Mouse (Mus musculus): ENCODE measurements at regions not wholly inside any gene's neighbourhood (a gene's known extent, or its start where the extent isn't known, plus 50 kb on each side); places are given as distances from the start of the nearest gene placed in this dataset.

DNA sequence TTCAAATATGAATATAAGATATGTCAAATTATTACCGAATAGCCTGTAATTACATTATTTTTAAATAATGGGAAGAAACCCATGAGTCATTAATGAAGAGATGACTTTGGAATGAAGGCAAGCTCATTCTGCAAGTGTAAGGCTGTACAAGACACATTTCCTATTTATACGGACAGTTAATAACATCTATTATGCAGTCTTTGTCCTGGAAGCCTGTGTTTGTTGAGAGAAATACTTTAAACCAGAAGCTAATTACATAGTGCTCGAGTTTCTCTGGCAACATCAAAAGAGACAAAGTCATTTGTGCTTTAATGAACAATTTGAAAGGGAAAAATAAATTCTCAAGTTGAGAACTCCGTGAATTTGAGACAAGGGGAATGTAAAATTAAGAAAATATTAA lies 242.5 kb upstream of the BC052040 start:
- Histone ChIP-seq H3ac (ENCODE audit: control insufficient read depth, insufficient read length, low read depth) (no peak overlapping the region), H3K79me2 (ENCODE audit: control insufficient read depth, insufficient read depth) (no peaks in the 10 kb centered on the region), H3K36me3 (ENCODE audit: control insufficient read depth, insufficient read depth) (no peaks in the 10 kb centered on the region), H3K27me3 (ENCODE audit: control insufficient read depth, insufficient read depth, insufficient read length) (no peaks in the 10 kb centered on the region), H3K4me3 (ENCODE audit: insufficient read depth, poor library complexity, severe bottlenecking) (no peak overlapping the region), H3K79me3 (ENCODE audit: low read depth) (no peaks in the 10 kb centered on the region)
- TF ChIP-seq MAX (IDR thresholded peaks at IDR 0.05) (no peak), MYOD1 (IDR thresholded peaks at IDR 0.05; ENCODE audit: control insufficient read depth, insufficient read length, low read depth) (no peak), USF1 (IDR thresholded peaks at IDR 0.05; ENCODE audit: low read depth) (no peak), CTCF (IDR thresholded peaks at IDR 0.05; ENCODE audit: control insufficient read depth, insufficient read depth, insufficient read length) (no peak), FOSL1 (IDR thresholded peaks at IDR 0.05; ENCODE audit: insufficient read depth, low read length, poor library complexity, severe bottlenecking) (no peak), MYOG (IDR thresholded peaks at IDR 0.05; ENCODE audit: control insufficient read depth, extremely low read depth, insufficient read length) (no peak), CEBPB (IDR thresholded peaks at IDR 0.05; ENCODE audit: low read depth) (no peak)

DNA sequence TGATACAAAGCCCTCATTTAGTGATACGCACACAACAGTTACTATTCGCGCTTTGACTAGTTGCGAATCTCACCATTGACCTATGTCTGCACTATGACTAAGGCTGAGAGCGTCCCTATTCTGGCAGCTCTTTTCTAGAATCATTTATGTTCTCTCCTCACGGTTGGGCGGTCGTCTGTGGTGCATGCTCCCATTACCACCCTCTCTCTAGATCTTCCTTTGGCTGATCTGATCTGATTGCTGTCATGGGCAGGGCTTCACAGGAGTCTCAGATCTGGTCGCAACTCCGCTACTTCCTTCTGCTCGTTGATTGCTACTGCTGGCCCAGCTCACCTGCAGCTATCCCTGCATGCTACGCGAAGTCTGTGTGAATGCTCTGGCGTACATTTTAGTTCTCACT lies 239.2 kb upstream of the BC052040 start:
- Histone ChIP-seq H3K27me3 (ENCODE audit: control insufficient read depth, insufficient read depth, insufficient read length) (no peaks in the 10 kb centered on the region), H3K79me2 (ENCODE audit: control insufficient read depth, insufficient read depth) (no peaks in the 10 kb centered on the region), H3K4me3 (ENCODE audit: insufficient read depth, poor library complexity, severe bottlenecking) (no peak overlapping the region), H3K36me3 (ENCODE audit: control insufficient read depth, insufficient read depth) (no peaks in the 10 kb centered on the region), H3K79me3 (ENCODE audit: low read depth) (no peaks in the 10 kb centered on the region), H3ac (ENCODE audit: control insufficient read depth, insufficient read length, low read depth) (no peak overlapping the region)
- TF ChIP-seq CEBPB (IDR thresholded peaks at IDR 0.05; ENCODE audit: low read depth) (no peak), MYOG (IDR thresholded peaks at IDR 0.05; ENCODE audit: control insufficient read depth, extremely low read depth, insufficient read length) (no peak), FOSL1 (IDR thresholded peaks at IDR 0.05; ENCODE audit: insufficient read depth, low read length, poor library complexity, severe bottlenecking) (no peak), MYOD1 (IDR thresholded peaks at IDR 0.05; ENCODE audit: control insufficient read depth, insufficient read length, low read depth) (no peak)

DNA sequence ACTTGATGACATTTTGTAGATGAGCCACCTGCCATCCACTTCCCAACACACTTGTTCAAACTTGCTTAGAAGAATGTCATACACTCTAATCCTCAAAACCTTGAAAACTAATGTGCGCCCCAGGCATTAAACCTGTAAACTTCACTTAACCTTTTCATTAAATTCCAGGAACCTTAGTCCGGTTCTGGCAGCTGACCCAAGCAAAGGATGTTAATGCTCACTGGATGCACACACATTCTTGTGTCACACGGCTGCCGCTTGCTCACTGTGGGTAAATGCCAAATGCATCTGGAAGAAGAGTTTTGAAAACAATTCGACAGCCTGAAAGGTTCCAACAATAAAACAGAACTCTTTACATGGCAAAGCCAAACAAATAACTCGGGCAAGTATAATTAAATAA lies 235.0 kb upstream of the BC052040 start:
- no peak overlapping the region for H3K4me3 ChIP-seq (ENCODE audit: insufficient read depth, poor library complexity, severe bottlenecking)
- no peaks in the 10 kb centered on the region for H3K79me2 ChIP-seq (ENCODE audit: control insufficient read depth, insufficient read depth)
- TF ChIP-seq MYOG (IDR thresholded peaks at IDR 0.05; ENCODE audit: control insufficient read depth, extremely low read depth, insufficient read length) (no peak), CTCF (IDR thresholded peaks at IDR 0.05; ENCODE audit: control insufficient read depth, insufficient read depth, insufficient read length) (no peak), USF1 (IDR thresholded peaks at IDR 0.05; ENCODE audit: low read depth) (no peak), CEBPB (IDR thresholded peaks at IDR 0.05; ENCODE audit: low read depth) (no peak), MYOD1 (IDR thresholded peaks at IDR 0.05; ENCODE audit: control insufficient read depth, insufficient read length, low read depth) (no peak), MAX (IDR thresholded peaks at IDR 0.05) (no peak), FOSL1 (IDR thresholded peaks at IDR 0.05; ENCODE audit: insufficient read depth, low read length, poor library complexity, severe bottlenecking) (no peak)
- H3K27me3 ChIP-seq (ENCODE audit: control insufficient read depth, insufficient read depth, insufficient read length) = no peaks in the 10 kb centered on the region
- no peaks in the 10 kb centered on the region for H3K36me3 ChIP-seq (ENCODE audit: control insufficient read depth, insufficient read depth)
- no peaks in the 10 kb centered on the region for H3K79me3 ChIP-seq (ENCODE audit: low read depth)
- no peak overlapping the region for H3ac ChIP-seq (ENCODE audit: control insufficient read depth, insufficient read length, low read depth)

DNA sequence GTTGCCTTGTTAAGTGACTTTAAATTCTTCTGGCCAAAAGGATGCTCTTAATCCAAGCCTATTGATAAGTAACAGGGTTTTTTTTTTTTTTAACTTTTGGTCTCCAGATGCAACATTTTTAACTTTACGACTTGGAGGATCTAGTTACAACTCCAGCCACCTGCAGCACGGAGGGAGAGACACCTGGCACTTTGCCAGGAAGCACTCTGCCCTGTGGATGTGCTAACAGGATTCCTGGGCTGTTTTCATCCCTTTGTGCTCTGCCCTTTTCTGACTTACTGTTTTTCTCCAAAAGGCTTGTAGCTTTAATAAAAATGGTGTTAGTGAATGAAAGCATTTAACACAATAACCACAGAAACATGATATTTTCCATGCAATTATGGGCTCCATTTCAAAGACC lies 233.3 kb upstream of the BC052040 start:
- no peaks in the 10 kb centered on the region for H3K36me3 ChIP-seq (ENCODE audit: control insufficient read depth, insufficient read depth)
- H3ac ChIP-seq (ENCODE audit: control insufficient read depth, insufficient read length, low read depth) = no peak overlapping the region
- H3K79me2 ChIP-seq (ENCODE audit: control insufficient read depth, insufficient read depth) = no peaks in the 10 kb centered on the region
- no peak overlapping the region for H3K4me3 ChIP-seq (ENCODE audit: insufficient read depth, poor library complexity, severe bottlenecking)
- no peaks in the 10 kb centered on the region for H3K27me3 ChIP-seq (ENCODE audit: control insufficient read depth, insufficient read depth, insufficient read length)
- no peak for TF ChIP-seq FOSL1 (IDR thresholded peaks at IDR 0.05; ENCODE audit: insufficient read depth, low read length, poor library complexity, severe bottlenecking)
- H3K79me3 ChIP-seq (ENCODE audit: low read depth) = no peaks in the 10 kb centered on the region

DNA sequence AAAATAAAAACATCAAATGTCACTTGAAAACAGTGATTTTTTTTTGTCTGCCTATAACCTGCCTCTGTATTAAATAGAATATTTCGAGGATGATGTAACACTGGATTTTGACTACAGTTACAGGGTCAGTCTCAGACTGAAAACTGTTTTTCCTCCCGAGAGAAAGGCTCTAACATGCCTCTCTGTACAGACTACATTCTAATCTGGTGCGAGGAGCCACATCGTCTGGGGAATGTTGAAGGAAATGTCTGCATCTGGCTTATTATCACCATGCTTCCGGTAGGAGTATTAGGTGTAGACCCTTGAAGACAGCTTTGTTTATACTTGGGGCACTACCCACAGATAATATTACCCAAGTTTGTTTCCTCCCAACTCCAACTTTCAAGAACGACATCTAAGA lies 210.4 kb upstream of the BC052040 start:
- Histone ChIP-seq H3K4me3 (ENCODE audit: insufficient read depth, poor library complexity, severe bottlenecking) (no peak overlapping the region), H3K79me2 (ENCODE audit: control insufficient read depth, insufficient read depth) (no peaks in the 10 kb centered on the region), H3ac (ENCODE audit: control insufficient read depth, insufficient read length, low read depth) (no peak overlapping the region), H3K36me3 (ENCODE audit: control insufficient read depth, insufficient read depth) (no peaks in the 10 kb centered on the region), H3K27me3 (ENCODE audit: control insufficient read depth, insufficient read depth, insufficient read length) (no peaks in the 10 kb centered on the region), H3K79me3 (ENCODE audit: low read depth) (no peaks in the 10 kb centered on the region)
- no peak for TF ChIP-seq MYOD1 (IDR thresholded peaks at IDR 0.05; ENCODE audit: control insufficient read depth, insufficient read length, low read depth)
- TF ChIP-seq MAX (IDR thresholded peaks at IDR 0.05) = no peak
- no peak for TF ChIP-seq USF1 (IDR thresholded peaks at IDR 0.05; ENCODE audit: low read depth)
- no peak for TF ChIP-seq FOSL1 (IDR thresholded peaks at IDR 0.05; ENCODE audit: insufficient read depth, low read length, poor library complexity, severe bottlenecking)
- no peak for TF ChIP-seq CEBPB (IDR thresholded peaks at IDR 0.05; ENCODE audit: low read depth)
- no peak for TF ChIP-seq MYOG (IDR thresholded peaks at IDR 0.05; ENCODE audit: control insufficient read depth, extremely low read depth, insufficient read length)
- TF ChIP-seq CTCF (IDR thresholded peaks at IDR 0.05; ENCODE audit: control insufficient read depth, insufficient read depth, insufficient read length) = no peak

DNA sequence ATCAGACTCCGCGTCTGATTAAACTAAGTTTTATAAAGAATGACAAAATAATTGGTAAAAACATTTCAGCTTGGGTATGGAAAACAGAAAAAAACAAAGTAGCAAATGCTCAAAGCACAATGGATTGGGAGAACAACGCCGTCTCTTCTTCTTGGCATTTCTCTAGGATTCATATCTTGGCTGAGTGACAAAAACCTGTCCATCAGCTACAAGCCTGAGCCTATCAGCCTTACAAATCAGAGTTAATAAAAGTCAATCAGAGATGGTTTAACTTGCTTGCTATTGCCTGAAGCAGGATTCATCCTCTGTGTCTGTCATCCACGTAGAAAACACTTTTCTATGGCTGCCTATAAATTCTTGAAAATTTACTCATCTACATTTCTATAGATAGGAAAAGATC lies 206.2 kb upstream of the BC052040 start:
- no peaks in the 10 kb centered on the region for H3K27me3 ChIP-seq (ENCODE audit: control insufficient read depth, insufficient read depth, insufficient read length)
- no peak overlapping the region for H3ac ChIP-seq (ENCODE audit: control insufficient read depth, insufficient read length, low read depth)
- TF ChIP-seq MYOG (IDR thresholded peaks at IDR 0.05; ENCODE audit: control insufficient read depth, extremely low read depth, insufficient read length) (no peak), CEBPB (IDR thresholded peaks at IDR 0.05; ENCODE audit: low read depth) (no peak), CTCF (IDR thresholded peaks at IDR 0.05; ENCODE audit: control insufficient read depth, insufficient read depth, insufficient read length) (no peak), MAX (IDR thresholded peaks at IDR 0.05) (no peak), USF1 (IDR thresholded peaks at IDR 0.05; ENCODE audit: low read depth) (no peak), FOSL1 (IDR thresholded peaks at IDR 0.05; ENCODE audit: insufficient read depth, low read length, poor library complexity, severe bottlenecking) (no peak), MYOD1 (IDR thresholded peaks at IDR 0.05; ENCODE audit: control insufficient read depth, insufficient read length, low read depth) (no peak)
- no peaks in the 10 kb centered on the region for H3K79me2 ChIP-seq (ENCODE audit: control insufficient read depth, insufficient read depth)
- no peaks in the 10 kb centered on the region for H3K79me3 ChIP-seq (ENCODE audit: low read depth)
- no peak overlapping the region for H3K4me3 ChIP-seq (ENCODE audit: insufficient read depth, poor library complexity, severe bottlenecking)
- no peaks in the 10 kb centered on the region for H3K36me3 ChIP-seq (ENCODE audit: control insufficient read depth, insufficient read depth)

Data from C2C12 (cell line).